Mouse (Mus musculus) neural tube, embryonic 11.5 days (tissue): ENCODE results near the gene Armc2. TPM values are rescaled to one million over a fixed set of nuclear protein-coding genes. Genes with fewer than 3 reads are reported as not detected.

Experiments
- ATAC-seq: fragments of 200-750 bp; cut with Nextera tagmentation; 2 replicates; pipeline ENCODE4 v1.8.0; 2017; ENCODE audit warnings: moderate number of reproducible peaks, mild to moderate bottlenecking, moderate TSS enrichment, moderate library complexity; ENCODE audit not compliant: insufficient read depth, low FRiP score, low TSS enrichment
- DNase-seq: peaks from one replicate; pipeline ENCODE4 v3.0.0-alpha.2; 2015; ENCODE audit warnings: low spot score
- H3K27ac ChIP-seq: fragments of 300-500 bp; sonication (generic); 2 replicates; pipeline ENCODE4 v1.5.1; 2014; ENCODE audit warnings: low read depth, mild to moderate bottlenecking, low read length
- H3K27me3 ChIP-seq: fragments of 300-500 bp; sonication (generic); 2 replicates; pipeline ENCODE4 v1.6.1; 2014; ENCODE audit warnings: mild to moderate bottlenecking, low read length, mixed read lengths; ENCODE audit not compliant: control insufficient read depth, insufficient read depth
- H3K36me3 ChIP-seq: fragments of 300-500 bp; sonication (generic); 2 replicates; pipeline ENCODE4 v1.6.1; 2014; ENCODE audit warnings: mild to moderate bottlenecking, low read length, moderate library complexity, mixed read lengths; ENCODE audit not compliant: control insufficient read depth, insufficient read depth
- H3K4me1 ChIP-seq: fragments of 300-500 bp; sonication (generic); 2 replicates; pipeline ENCODE4 v1.6.1; 2014; ENCODE audit warnings: low read length, mixed read lengths; ENCODE audit not compliant: control insufficient read depth, insufficient read depth
- H3K4me2 ChIP-seq: fragments of 300-500 bp; sonication (generic); 2 replicates; pipeline ENCODE4 v1.6.1; 2014; ENCODE audit warnings: low read depth, mild to moderate bottlenecking, moderate library complexity
- H3K4me3 ChIP-seq: fragments of 300-500 bp; sonication (generic); 2 replicates; pipeline ENCODE4 v1.5.1; 2014; ENCODE audit warnings: low read depth, low read length
- H3K9ac ChIP-seq: fragments of 300-500 bp; sonication (generic); 2 replicates; pipeline ENCODE4 v1.6.1; 2014; ENCODE audit warnings: mild to moderate bottlenecking, low read length
- H3K9me3 ChIP-seq: fragments of 300-500 bp; sonication (generic); 2 replicates; pipeline ENCODE4 v1.6.1; 2016; ENCODE audit warnings: low read length; ENCODE audit not compliant: control insufficient read depth
- WGBS: fragments of 180-500 bp; shearing (Covaris S2); extraction: QIAGEN DNeasy Blood & Tissue Kit; methylation state at CpG from one replicate; pipeline ENCODE4 v1.1.7; 2014; 5-methylcytosine and 5-hydroxymethylcytosine counted together
- polyA plus RNA-seq: library from polyadenylated mRNA; unstranded; fragments of >200 nt; fragmentation: Nextera tagmentation; extraction: Ambion mirVana; gene quantifications from 2 replicates; pipeline ENCODE4 v1.2.1, GENCODE M21; 2014

The Armc2 gene
- polyA plus RNA-seq, 1 experiment from 2014 or later, result 2.2 TPM

GRCm38 (mm10) chr10:42031021-42031420 is 12.8 kb upstream of the Armc2 start:
- Histone ChIP-seq H3K4me1 (no peaks in the 10 kb centered on the region), H3K4me3 (no peak overlapping the region), H3K36me3 (no peaks in the 10 kb centered on the region), H3K4me2 (no peak overlapping the region), H3K27ac (no peak overlapping the region), H3K9me3 (no peaks in the 10 kb centered on the region), H3K9ac (no peak overlapping the region), H3K27me3 (no peaks in the 10 kb centered on the region)
- no peak for ATAC-seq
- peak; percentile 80 for DNase-seq
- WGBS, result 14% methylated on average over 16 of the region's 16 CpGs

- no peak overlapping the region for H3K4me3 ChIP-seq
- no peak for ATAC-seq
- no peaks in the 10 kb centered on the region for H3K4me1 ChIP-seq
- 84% methylated on average over 5 of the region's 5 CpGs for WGBS
- no peaks in the 10 kb centered on the region for H3K27me3 ChIP-seq
- H3K4me2 ChIP-seq, result no peak overlapping the region
- H3K9me3 ChIP-seq, result no peaks in the 10 kb centered on the region
- H3K36me3 ChIP-seq, result no peaks in the 10 kb centered on the region
- H3K9ac ChIP-seq, result no peak overlapping the region
- H3K27ac ChIP-seq, result no peak overlapping the region
- DNase-seq, result no peak
These were observed 11.3 kb upstream of the Armc2 start for GRCm38 (mm10) chr10:42029502-42029901.

- ATAC-seq (no peak), DNase-seq (no peak)
- no peak overlapping the region; the same call in 1 of the 2 replicates for H3K4me2 ChIP-seq
- no peak overlapping the region for H3K9ac ChIP-seq
- H3K9me3 ChIP-seq, result no peaks in the 10 kb centered on the region
- H3K27me3 ChIP-seq, result no peaks in the 10 kb centered on the region
- 77% methylated on average over 11 of the region's 11 CpGs for WGBS
- H3K36me3 ChIP-seq, result no peaks in the 10 kb centered on the region
- H3K4me3 ChIP-seq, result no peak overlapping the region
- no peak overlapping the region for H3K27ac ChIP-seq
- no peaks in the 10 kb centered on the region for H3K4me1 ChIP-seq
These were observed 9.1 kb upstream of the Armc2 start for GRCm38 (mm10) chr10:42027337-42027736.

- H3K4me2 ChIP-seq, result no peak overlapping the region
- no peak overlapping the region for H3K4me3 ChIP-seq
- WGBS, result 76% methylated on average over 6 of the region's 6 CpGs
- no peak overlapping the region for H3K9ac ChIP-seq
- DNase-seq (no peak), ATAC-seq (no peak)
- no peaks in the 10 kb centered on the region for H3K36me3 ChIP-seq
- no peaks in the 10 kb centered on the region for H3K4me1 ChIP-seq
- H3K27ac ChIP-seq, result no peak overlapping the region
- H3K9me3 ChIP-seq, result no peaks in the 10 kb centered on the region
- no peaks in the 10 kb centered on the region for H3K27me3 ChIP-seq
These were observed 6.2 kb upstream of the Armc2 start for GRCm38 (mm10) chr10:42024406-42024805.

GRCm38 (mm10) chr10:42021536-42021935 is 3.3 kb upstream of the Armc2 start:
- Histone ChIP-seq H3K36me3 (no peaks in the 10 kb centered on the region), H3K4me2 (no peak overlapping the region), H3K9ac (no peak overlapping the region), H3K9me3 (no peaks in the 10 kb centered on the region), H3K27me3 (0 out of 2 replicates have a peak, but pooled peaks cover 3% of the 10 kb centered on the region), H3K27ac (no peak overlapping the region), H3K4me3 (no peak overlapping the region), H3K4me1 (no peaks in the 10 kb centered on the region)
- ATAC-seq (no peak), DNase-seq (no peak)
- 83% methylated on average over 9 of the region's 9 CpGs for WGBS

GRCm38 (mm10) chr10:42014086-42014485 is 4.2 kb downstream of the Armc2 start:
- Histone ChIP-seq H3K36me3 (no peaks in the 10 kb centered on the region), H3K4me2 (no peak overlapping the region), H3K27me3 (0 out of 2 replicates have a peak, but pooled peaks cover 3% of the 10 kb centered on the region), H3K9me3 (no peaks in the 10 kb centered on the region), H3K4me3 (no peak overlapping the region), H3K4me1 (no peaks in the 10 kb centered on the region), H3K9ac (no peak overlapping the region), H3K27ac (no peak overlapping the region)
- ATAC-seq, result no peak
- 73% methylated on average over 5 of the region's 5 CpGs for WGBS
- DNase-seq, result no peak

- Histone ChIP-seq H3K4me3 (no peak overlapping the region), H3K27me3 (no peaks in the 10 kb centered on the region), H3K9me3 (no peaks in the 10 kb centered on the region), H3K27ac (no peak overlapping the region), H3K36me3 (no peaks in the 10 kb centered on the region), H3K9ac (no peak overlapping the region), H3K4me1 (no peaks in the 10 kb centered on the region), H3K4me2 (no peak overlapping the region)
- WGBS, result 85% methylated on average over 10 of the region's 10 CpGs
- ATAC-seq (no peak), DNase-seq (no peak)
These were observed 7.3 kb downstream of the Armc2 start for GRCm38 (mm10) chr10:42010761-42011435.

GRCm38 (mm10) chr10:42005259-42005658 is 13.0 kb downstream of the Armc2 start:
- Histone ChIP-seq H3K4me2 (no peak overlapping the region), H3K36me3 (no peaks in the 10 kb centered on the region), H3K9me3 (no peaks in the 10 kb centered on the region), H3K27me3 (no peaks in the 10 kb centered on the region), H3K27ac (no peak overlapping the region), H3K4me1 (no peaks in the 10 kb centered on the region), H3K4me3 (no peak overlapping the region), H3K9ac (no peak overlapping the region)
- DNase-seq (no peak), ATAC-seq (no peak)
- WGBS, result 89% methylated on average over 3 of the region's 3 CpGs

- H3K36me3 ChIP-seq, result no peaks in the 10 kb centered on the region
- no peaks in the 10 kb centered on the region for H3K4me1 ChIP-seq
- no peak for ATAC-seq
- no peak for DNase-seq
- no peak overlapping the region for H3K4me3 ChIP-seq
- no peaks in the 10 kb centered on the region for H3K27me3 ChIP-seq
- H3K27ac ChIP-seq, result no peak overlapping the region
- H3K4me2 ChIP-seq, result no peak overlapping the region
- 71% methylated on average over 7 of the region's 7 CpGs for WGBS
- H3K9me3 ChIP-seq, result no peaks in the 10 kb centered on the region
- H3K9ac ChIP-seq, result no peak overlapping the region
These were observed 13.6 kb downstream of the Armc2 start for GRCm38 (mm10) chr10:42004690-42005089.
